Comparison of ENCODE assay signal across 10 mouse cellular contexts in the genomic region with DNA sequence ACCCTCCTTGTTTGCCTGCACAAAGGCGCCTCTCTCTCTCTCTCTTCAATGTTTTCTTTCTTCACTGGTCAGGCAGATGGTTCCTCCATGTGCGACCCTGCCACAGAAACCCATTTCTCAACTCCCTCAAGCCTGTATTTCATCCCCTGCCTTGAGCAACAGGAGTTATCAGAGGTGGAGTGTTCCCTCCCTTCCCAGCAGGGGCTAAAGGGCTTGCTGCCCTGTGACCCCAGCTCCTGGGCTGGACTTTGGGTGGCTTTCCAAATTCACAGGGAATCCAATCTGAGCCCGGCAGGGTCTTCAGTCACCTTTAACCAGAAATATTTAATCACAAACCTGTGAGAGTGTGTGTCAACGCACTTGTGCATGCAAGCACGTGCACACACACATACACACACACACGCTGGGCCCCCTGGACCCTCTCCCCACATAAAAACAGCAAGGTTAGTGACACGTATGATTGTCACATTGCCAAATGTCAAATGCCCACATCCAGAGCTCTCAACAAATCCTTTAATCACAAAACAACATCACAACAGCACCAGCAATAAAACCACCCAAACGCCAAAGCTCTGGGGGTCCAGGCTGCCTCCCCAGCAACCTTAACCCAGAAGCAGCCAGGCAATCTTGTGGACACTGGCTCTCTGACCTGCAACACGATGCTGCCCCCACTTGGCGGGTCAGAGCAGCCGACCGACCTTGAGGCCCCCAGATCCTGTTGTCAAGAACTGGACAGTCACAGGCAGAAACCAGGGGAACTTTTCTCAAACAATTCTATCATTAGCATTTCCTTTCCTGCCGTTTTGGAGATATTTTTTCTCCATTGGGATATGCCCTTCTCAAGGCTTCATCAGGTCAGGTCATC. TPM values are rescaled to one million over a fixed set of nuclear protein-coding genes. Genes with fewer than 3 reads are reported as not detected.
DNase-seq lines count a peak whose midpoint lies in the region; TF ChIP-seq lines count a peak whose summit lies in the region.
"Had no signal": no experiment of that assay in that cellular context is flagged by ENCODE, and none has a peak within 500 bp of the region (broad histone marks: within the 10 kb centered on the region; RNA-seq: fewer than 3 reads in every experiment).

No protein-coding gene starts in this region.

- H3K27ac ChIP-seq in layer of hippocampus, adult 2 months = no peak overlapping the region
- H3K27ac ChIP-seq: heart, embryonic 15.5 days had no signal

- no peak overlapping the region for H3K4me3 ChIP-seq in layer of hippocampus, adult 2 months
- H3K4me3 ChIP-seq: heart, embryonic 15.5 days; megakaryocyte, embryonic 14.5 days had no signal

- DNase-seq in cerebellum, postnatal 10 days = peak; percentile 41 to 60
- DNase-seq in cerebellum, adult 8-10 months = no peak
- DNase-seq in layer of hippocampus, adult 2 months (ENCODE audit: low spot score in 2 of 2) = no peak
- no peak for DNase-seq in layer of hippocampus, postnatal 36 days
- DNase-seq in embryo, embryonic 9.5 days (ENCODE audit: extremely low spot score) = peak; percentile 55
- DNase-seq in lung, postnatal 10 days = peak; percentile 29
- no peak for DNase-seq in gastrocnemius, postnatal 36 days
- DNase-seq in thymus, adult 18-20 months = no peak

- TF ChIP-seq CTCF in layer of hippocampus, adult 2 months (conservative IDR thresholded peaks at IDR 0.05) = peak; percentile 47

- intact Hi-C loops in gastrocnemius, postnatal 36 days (cut with DNase I) = loop anchor here (5.0 kb wide), 1 partner anchor 172 kb away; no protein-coding TSS in a partner anchor

RNA-seq across cellular contexts. Expression of gene Rtl1, which starts 8.7 kb away (rescaled TPM):
- under 1 TPM; 0.10 to 0.15 TPM for total RNA-seq in layer of hippocampus, adult 2 months (2021)
- total RNA-seq in layer of hippocampus, postnatal 36 days (2021) = not detected
- total RNA-seq in gastrocnemius, postnatal 36 days (2021) = not detected

Comparison
In these comparisons a context has a peak if more than half of its experiments do, and no peak if none do; other contexts are left out.
1. DNase-seq: peak in cerebellum, postnatal 10 days (2 of 2), embryo, embryonic 9.5 days (single experiment) and lung, postnatal 10 days (single experiment); none in cerebellum, adult 8-10 months (single experiment), layer of hippocampus, adult 2 months (0 of 2), layer of hippocampus, postnatal 36 days (0 of 2), gastrocnemius, postnatal 36 days (0 of 2) and thymus, adult 18-20 months (0 of 2).